Mouse (Mus musculus) embryonic fibroblast, embryonic 13.5 days (primary cell): ENCODE results near the gene Slfn5.

Source experiments
- CTCF ChIP-seq: IDR thresholded peaks from 2 replicates; pipeline ENCODE4 v1.5.1; 2011; ENCODE audit warnings: mild to moderate bottlenecking, control low read depth, low read length, moderate library complexity, borderline replicate concordance; ENCODE audit not compliant: insufficient read depth
- POLR2A ChIP-seq: IDR thresholded peaks from 2 replicates; pipeline ENCODE4 v1.6.1; 2011; ENCODE audit warnings: low read depth, mild to moderate bottlenecking, control low read depth, low read length, moderate library complexity

GRCm38 (mm10) chr11:82949036-82949435, 2.1 kb upstream of the Slfn5 start:
- TF ChIP-seq CTCF (no peak), POLR2A (no peak)
